Mouse (Mus musculus) common myeloid progenitor, adult 5-6 weeks (primary cell): ENCODE results near the gene Elovl3. TPM values are rescaled to one million over a fixed set of nuclear protein-coding genes. Genes with fewer than 3 reads are reported as not detected.

ENCODE experiments used
- total RNA-seq: library from RNA; stranded (forward); fragments of 200-1000, 187-1606 nt; gene quantifications from 2 replicates; pipeline ENCODE4 v1.2.3, GENCODE M21; 2017

The Elovl3 gene
- total RNA-seq, 1 experiment from 2014 or later, result not detected

Other genes with a start within 250 kb of the Elovl3 start
- gene Armh3, start 133.4 kb upstream of the Elovl3 start, total RNA-seq, result 7.4 and 9.5 TPM in 2 replicates
- gene Hps6, start 128.4 kb upstream of the Elovl3 start, total RNA-seq, result 4.1 and 4.9 TPM in 2 replicates
- 15.0 and 48.0 TPM in 2 replicates for gene Pprc1, start 87.0 kb upstream of the Elovl3 start, total RNA-seq
- gene Ldb1, start 86.7 kb upstream of the Elovl3 start, total RNA-seq, result 136 and 160 TPM in 2 replicates
- 197 and 199 TPM in 2 replicates for gene Nolc1, start 56.0 kb upstream of the Elovl3 start, total RNA-seq
- not detected in 2 replicates for gene Pitx3, start 16.4 kb downstream of the Elovl3 start, total RNA-seq
- gene Gbf1, start 20.6 kb downstream of the Elovl3 start, total RNA-seq, result 23.7 and 38.7 TPM in 2 replicates
- gene Nfkb2, start 172.4 kb downstream of the Elovl3 start, total RNA-seq, result 7.2 and 8.3 TPM in 2 replicates
- gene Psd, start 195.3 kb downstream of the Elovl3 start, total RNA-seq, result 0.69 TPM in 1 of 2 replicates, not detected in the other
- 3.3 and 4.3 TPM in 2 replicates for gene Fbxl15, start 196.3 kb downstream of the Elovl3 start, total RNA-seq
- 143 and 149 TPM in 2 replicates for gene Cuedc2, start 206.8 kb downstream of the Elovl3 start, total RNA-seq
- gene Mfsd13a, start 209.2 kb downstream of the Elovl3 start, total RNA-seq, result 11.5 and 13.6 TPM in 2 replicates
- 1.5 and 2.5 TPM in 2 replicates for gene 2310034G01Rik, start 218.4 kb downstream of the Elovl3 start, total RNA-seq